Mouse (Mus musculus) urinary bladder, postnatal 25 days (tissue): ENCODE measurements at regions not wholly inside any gene's neighbourhood (a gene's known extent, or its start where the extent isn't known, plus 50 kb on each side); places are given as distances from the start of the nearest gene placed in this dataset.

ENCODE experiments used
- DNase-seq: peaks from one replicate; pipeline ENCODE4 v3.0.0; 2022; ENCODE audit warnings: low spot score

DNA sequence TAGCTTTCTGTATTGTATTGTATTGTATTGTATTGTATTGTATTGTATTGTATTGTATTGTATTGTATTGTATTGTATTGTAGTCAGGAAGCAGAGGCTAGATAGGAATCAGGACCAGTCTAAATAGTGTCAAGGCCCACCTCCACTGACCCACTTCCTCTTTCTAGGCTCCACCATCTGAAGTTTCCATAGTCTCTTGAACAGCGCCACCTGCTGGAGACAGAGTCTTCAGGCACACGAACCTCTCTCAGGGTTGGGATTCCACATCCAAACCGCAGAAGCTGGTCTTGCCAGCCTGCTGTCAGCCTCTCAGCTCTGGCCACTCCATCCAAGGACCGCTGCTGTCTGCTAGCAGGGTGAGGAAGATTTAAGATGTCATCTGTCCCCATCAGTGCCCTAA, 234.6 kb downstream of the Cdh26 start:
- peak; percentile 39 for DNase-seq

DNA sequence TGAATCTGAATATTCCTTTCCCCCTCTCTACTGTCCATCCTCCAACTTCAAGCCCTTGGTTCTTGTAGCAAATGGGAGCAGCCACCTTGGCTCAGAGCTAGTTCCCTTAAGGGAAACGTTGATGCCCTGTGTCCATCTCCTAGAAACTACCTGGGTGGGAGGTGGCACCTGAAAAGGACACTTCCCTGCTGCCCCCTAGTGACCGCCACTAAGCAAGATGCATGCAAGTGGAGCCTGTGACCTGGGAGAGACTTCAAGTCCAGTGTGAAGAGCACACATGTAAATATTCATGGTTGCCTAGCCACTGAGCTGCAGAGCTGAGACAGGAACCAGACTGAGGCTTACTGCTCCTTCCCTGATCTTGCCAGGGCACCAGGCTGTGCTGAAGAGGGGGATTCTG, 238.1 kb downstream of the Cdh26 start:
- DNase-seq: no peak

DNA sequence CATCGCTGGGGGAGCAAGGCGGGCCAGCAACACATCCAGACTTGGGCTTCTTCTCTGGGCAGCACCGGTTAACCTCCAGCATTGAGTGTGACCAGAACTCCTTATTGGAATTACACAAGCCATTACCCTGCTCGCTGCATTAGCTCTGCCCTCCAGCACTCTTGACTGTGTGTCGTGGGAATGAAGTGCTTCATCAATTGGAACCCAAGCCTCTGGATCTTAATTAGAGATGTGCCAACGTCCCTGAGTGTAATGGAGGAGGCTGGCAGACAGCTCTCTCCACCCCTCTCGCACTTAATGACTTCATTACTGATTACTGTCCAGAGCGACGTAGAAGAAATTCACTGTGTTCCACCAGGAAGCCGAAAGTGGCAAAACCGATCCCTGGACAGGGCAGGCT, 240.6 kb downstream of the Cdh26 start:
- DNase-seq: no peak

DNA sequence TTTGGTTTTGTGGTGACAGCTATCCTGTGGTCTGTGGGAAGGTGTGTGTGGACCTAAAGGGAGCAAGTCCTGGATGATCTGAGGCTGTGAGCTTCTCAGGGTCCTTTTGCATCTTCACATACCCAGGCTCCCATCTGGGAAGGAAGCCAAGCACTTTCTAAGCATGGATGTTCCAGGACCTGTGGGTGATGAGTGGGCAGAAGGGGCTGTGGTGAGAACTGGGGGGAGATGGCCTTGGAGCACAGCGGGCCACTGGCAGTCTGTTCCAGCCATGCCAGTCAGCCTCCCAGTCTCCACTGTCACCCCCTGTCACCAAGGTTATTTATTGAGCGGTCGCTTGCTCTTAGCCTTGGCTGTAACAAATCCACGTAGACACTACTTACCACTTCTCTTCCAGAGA, 243.3 kb downstream of the Cdh26 start:
- DNase-seq: no peak

DNA sequence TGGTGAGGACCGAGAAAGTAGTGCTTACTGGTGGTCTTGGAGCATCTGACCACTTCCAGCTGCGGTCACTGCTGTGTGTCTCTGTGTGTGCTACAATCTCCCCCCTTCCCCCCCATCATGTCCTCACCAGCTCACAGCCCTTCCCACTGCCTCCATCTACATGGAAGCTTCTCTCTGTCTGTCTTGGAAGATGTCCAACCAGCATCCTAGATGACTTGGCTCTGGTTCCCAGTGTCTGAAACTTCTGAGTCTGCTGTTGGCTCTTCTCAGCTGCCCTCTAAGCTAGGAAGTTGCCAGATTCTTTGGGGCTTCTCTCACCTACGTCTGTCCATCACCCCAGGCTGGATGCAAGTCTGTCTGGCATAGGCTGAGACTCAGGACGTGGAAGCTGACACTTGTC, 244.3 kb downstream of the Cdh26 start:
- no peak for DNase-seq

DNA sequence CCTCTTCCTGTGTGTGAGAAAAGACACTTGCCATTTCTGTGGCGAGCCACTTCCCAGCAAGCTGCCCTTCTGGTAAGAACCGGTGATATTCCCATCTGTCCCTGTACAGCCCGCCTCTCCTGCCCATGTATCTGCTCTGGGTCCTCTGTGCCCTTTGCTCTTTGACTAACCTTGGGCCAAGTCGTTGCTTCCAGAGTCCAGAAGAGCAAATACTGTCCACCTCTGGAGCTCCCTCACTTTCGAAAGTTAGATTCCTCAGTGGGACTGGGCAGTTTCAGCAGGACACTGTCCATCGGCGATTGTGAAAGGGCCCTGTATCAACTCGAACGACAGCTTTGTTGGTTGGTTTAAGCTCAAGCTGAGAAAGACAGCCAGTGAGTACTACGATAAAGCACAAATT, 246.6 kb downstream of the Cdh26 start:
- DNase-seq: no peak

DNA sequence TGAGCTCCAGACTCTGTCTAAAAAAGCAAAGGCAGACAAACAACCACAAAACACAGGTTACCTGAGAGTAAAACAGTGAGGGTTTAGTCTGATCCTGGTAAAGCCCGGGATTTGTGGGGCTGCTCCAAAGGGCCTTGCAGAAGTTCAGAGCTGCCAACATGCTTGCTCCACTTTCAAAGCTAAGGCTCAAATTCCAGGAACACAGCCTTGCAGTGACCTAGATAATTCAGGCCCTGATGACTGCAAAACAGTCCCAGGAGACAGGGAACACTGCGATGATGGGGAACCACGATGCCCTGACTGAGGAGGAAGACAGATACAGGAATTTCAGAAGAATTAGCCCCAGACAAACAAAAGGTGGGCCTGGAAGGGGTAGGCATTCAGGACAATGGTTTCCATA, 250.0 kb downstream of the Cdh26 start:
- DNase-seq: no peak

DNA sequence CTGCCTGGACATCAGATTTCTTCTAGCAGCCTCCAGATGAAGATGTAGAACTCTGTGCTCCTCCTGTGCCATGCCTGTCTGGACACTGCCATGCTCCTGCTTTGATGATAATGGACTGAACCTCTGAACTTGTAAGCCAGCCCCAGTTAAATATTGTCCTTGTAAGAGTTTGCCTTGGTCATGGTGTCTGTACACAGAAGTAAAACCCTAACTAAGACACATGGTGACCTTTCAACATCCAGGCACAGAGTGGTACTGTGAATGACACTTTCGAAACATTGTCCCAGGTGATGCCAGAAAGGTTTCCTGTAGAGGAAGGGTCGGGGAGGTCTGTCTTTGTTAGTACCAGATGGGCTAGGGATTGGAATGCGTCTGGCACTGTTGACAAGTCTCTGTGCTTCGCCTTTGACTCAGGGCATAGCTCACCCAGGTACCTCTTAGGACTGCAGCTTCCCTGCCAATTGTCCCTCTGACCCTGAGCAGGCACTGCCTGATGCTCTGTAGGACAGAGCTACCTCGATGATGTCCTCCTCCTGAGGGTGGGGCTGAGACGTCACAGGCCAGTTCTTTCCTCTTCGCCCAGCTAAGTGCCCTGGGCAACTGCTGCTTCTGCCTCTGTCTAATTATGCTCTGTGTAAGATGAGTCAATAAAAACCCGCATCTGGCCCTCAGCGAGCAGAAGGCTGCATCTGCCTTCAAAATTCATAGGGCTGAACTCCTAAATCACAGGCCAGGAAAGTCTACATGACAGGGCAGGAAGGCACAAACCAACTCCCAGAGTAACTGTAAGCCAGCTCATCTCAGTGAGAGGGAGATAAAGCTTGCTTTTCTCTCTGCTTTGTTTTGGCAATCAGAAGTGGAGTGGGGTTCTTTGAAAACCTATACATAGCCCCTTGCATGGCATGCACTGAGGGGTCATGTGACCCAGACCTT, 254.0 kb downstream of the Cdh26 start:
- DNase-seq: no peak

DNA sequence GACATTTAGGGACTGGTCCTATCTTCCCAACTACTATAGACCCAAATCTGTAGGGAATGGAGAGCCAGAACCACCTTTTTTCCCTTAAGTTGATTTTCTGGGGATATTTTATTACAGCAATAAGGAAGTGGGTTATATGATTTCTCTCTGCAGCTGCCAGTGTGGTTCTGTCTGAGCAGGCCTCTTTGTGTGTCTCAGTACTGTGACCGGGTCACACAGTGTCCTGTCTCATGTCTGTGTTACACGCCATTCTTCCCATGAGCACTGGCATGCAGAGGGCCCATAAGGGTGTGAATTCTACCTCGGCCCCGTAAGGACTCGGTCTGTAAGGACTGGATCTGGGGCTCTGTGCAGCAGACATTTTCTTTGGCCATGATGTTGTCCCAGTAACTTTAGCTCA, 254.9 kb downstream of the Cdh26 start:
- DNase-seq: no peak

DNA sequence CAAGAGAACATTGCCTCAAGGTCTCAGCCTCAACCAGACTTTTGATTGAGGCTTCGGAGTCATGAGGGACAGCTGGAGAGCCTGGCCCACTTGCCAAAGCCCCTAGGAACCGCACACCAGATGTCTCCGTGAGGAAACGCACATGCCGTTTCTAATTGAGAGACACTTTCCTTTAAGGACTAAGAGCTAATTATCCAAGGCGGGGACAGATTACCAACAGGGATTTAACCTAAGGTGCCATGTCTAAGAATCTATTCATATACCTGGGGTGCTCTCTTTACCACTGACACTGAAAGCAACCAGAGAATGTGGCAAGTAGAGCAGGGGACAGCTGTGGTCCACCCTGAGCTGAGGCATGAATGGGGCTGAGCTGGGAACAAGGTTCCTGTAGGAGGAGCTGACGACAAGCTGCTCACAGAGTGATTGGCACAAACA, 255.9 kb downstream of the Cdh26 start:
- no peak for DNase-seq

DNA sequence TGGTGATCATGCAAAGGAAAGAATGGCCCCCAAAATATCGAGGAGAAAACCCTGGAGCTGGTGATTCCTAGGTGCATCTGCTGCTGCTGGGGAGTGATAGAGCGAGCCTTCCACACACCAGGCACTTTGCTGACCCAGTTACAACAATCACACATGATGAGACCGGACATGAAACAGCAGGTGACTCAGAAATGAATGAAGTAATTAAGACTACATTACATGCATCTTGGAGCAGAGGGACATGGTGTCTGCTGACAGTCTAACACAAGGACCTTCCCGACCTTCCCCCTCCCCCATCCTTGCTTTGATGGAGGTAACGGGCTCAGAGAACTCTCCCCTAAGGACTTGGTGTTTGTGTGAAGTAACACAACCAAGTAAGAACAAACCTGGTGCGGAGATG, 258.3 kb downstream of the Cdh26 start:
- DNase-seq: no peak

DNA sequence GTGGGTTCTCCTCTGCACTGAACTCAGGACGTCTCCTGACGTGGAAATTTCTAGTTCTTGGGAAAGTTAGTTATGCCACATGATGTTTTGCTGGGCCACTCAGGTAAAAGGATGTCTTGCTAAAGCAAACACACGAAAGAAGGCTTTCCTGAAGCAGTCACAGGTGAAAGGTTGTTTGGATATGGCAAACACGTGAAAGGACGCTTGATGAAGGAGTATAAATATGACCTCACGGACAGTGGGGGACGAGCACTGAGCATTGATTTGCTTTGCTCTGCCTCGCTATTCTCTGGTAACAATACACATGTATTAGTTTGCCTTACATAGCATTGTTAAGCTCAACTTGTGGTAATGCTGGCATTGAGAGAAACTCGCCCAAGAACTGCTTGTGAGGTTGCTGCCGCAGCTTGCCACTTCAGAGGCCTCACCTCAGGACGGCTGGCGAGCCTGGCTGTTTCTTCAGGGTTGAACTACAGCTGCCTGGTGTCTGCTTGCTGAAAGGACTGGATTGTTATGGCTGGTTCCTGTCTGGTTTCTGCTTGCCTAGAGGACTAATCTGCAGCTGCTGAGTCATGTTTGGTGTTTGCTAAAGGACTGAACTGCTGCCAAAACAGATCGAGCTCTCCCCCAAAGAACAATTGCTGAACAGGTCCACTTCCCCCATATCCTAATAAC, 261.0 kb downstream of the Cdh26 start:
- peak; percentile 15 for DNase-seq

DNA sequence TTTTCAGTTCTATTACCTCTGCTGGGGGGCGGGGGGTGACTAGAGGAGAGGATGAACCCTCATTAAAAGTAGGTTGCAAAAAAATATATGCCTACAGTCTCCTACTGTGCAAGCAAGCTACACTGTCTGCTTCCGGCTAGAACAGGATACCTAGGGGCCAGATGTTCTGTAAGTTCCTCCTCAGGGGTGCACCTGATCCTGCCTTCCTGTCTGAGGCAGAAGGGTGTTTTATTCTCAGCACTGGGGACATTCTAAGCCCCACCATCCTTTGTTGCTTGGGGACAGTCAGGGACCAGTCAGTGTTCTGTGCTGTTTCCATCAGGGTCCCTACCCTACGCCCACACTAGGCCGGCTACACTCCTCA, 261.5 kb downstream of the Cdh26 start:
- DNase-seq: no peak

DNA sequence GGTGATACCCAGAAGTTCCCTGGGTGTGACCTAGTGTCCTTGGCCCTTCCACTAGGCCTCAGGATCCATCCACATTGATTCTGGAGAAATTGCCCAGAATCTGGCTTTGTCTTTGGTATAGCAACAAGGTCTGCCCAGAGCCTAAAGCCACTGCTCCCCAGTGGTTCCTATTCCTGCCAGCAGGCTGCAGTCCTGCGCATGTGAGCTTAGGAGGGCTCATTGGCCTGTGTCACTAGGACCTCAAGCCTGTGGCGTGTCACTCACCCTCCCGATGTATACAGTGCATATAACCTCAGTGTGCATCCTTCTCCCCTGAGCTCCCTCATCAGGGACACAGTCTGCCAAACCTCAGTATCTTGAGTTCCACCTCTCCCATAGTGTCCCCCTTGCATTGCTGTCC, 261.9 kb downstream of the Cdh26 start:
- no peak for DNase-seq

DNA sequence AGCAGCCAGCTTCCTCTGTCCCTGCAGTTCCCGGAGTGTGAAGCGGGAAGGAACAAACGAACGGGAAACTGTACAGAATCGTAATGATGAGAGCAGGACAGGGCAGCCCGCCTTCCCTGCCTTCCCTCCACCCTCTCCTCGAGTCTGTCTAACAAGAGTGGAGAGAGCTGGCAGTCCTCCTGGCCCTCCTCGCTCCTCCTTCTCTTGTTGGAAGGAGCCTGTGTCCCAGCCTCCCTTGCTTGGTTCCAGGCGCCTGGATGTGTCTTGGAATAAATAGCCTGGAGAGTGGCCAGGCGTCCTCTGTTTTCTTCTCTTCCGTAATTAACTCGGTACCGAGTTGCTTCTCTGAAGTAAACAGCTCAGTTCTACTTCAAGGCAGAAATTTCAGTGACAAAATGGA, 268.3 kb downstream of the Cdh26 start:
- peak; percentile 20 for DNase-seq

DNA sequence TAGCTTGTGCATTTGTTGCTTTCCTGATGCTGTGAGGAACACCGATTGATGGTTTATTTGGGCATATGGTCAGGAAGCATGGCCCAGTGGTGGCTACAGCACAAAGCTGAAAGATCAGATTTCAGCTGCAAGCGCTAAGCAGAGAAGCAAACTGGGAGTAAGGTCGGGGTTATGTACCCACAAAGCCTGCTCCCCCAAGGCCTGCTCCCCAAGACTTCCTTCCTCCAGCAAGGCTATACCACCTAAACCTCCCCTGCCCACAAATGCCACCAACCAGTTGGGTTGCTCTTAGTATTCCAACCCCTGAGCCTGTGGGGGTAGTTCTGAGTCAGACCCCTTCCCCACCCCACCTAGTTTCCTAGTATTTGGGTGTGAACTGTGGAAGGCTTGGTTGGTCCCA, 270.5 kb downstream of the Cdh26 start:
- DNase-seq: no peak

DNA sequence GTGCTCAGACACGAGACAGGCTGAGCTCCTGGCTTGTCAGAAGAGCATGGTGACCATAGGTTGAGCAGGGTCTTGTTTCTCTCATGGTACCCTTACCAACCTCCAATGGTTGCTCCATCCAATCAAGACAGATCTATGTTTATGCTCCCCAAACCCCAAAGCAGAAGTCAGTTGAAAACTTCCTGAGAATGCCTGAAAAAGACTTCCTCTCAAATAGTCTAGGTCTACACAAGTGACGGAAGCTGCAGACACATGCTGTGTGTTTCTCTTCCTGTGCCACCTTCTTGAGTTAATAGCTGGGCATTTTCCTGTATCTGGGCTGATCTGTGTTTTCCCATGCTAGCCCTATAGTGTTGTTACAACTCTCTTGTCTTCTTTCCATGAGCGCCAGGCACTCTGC, 274.2 kb downstream of the Cdh26 start:
- no peak for DNase-seq

DNA sequence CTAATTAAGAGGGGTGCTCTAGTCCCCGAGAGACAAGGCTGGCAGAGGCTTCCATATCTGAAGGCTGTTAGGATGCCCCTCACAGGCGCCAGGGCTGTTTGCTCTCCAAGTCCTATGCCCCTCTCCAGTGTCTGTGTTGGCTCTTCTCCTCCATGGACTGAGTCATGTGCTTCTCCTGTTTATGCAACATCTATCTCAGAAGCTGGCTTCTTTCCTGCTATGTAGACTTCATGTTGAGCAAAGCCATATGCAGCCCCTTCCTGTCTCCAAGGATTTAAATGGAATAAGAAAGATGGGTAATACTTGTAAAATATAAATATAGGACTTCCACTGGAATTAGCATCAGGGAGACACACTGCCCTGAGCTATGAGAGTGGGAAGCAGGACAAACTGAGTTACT, 278.3 kb downstream of the Cdh26 start:
- DNase-seq: no peak

DNA sequence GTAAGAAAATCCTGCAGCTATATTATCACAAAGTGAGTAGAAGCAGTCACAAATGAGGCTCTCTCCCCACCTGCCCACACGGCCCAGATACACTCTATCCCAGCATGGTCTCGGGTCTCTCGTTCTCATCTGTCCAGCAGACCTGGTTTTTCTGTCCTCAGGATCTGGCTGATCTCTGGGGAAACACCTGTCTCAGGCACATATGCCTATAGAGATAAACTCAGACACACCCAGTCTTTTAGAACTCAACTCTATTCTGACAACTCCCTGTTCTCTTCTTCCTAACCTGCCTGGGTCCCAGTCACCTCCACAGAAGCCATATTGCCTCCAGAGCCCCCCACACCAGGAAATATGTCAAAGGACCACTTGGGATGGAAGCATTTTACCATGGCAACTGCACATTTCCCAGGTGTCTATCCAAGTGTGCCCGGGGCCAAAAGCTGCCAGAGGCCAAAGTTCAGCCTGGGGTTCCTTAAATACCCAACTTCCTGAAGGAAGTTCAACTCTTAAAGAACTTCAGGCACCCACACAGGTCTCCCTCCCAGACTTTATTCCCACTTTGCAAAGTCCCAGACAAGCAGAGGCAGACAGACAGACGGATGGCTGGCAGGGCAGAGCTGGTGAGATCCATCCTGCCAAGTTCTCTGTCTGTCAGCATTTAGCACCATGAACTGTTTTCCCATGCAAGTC, 279.0 kb downstream of the Cdh26 start:
- no peak for DNase-seq

DNA sequence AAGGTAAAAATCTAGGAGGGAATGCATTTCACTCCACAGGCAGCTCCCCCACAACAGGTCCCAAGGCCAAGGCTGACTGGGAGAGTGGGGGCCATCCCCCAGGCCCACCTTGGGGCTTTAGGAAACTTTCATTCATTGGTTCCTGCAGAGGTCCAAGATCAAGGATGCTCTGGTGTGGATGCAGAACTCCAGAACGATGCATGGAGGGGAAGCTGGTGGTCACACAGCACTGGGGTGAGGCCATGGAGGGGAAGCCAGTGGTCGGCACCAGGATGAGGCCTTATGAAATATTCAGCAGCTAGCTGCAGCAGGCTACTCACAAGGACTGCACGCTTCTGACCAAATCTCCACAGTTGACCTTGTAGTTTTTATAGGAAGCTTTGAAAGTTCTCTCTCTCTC, 279.7 kb downstream of the Cdh26 start:
- no peak for DNase-seq

DNA sequence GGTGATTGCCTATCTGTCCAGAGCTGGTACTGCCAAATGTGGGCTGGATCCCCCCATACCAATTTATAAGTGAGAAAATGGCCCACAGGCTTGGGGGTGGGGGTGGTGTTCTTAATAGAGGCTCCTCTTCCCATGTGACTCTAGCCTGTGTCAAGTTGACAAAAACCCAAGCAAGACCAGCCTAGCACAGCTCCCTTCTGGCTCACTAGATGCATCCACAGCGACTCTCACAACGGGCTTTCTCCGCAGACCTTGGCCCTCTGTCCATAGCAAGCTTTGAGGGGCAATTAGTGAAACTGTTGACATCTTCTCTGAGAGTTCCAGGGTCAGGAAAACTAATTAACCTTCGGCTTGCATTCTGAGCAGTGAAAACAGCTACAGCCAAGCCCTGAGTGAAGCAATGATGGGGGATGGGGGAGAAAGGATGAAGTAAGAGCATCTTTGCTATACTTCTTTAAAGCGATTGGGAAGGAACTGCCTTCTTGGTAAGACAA, 281.3 kb downstream of the Cdh26 start:
- DNase-seq: no peak

DNA sequence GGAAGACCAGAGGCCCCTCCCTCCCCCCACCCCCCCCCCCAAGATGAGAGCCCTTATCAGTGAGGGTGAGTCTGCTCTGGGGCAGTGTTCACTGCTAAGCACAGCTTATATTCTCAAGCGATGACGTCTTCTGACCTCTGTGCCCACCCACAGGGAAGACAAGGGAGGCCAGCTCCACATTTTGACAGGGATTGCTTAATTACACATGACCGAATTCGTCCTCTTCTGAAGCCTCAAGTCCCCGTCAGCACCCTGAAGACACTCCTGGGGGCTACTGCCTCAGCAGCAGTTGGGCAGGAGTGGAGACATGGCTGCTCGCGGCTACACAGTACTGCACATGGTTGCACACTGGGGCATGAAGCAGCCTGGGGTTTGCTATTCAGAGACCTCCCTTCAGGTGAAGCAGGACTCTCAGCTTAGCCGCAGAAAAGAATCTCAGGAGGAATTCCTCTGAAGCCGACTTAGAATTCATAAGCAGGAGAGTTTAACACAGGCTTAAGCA, 282.1 kb downstream of the Cdh26 start:
- no peak for DNase-seq
